Mouse (Mus musculus): ENCODE results near the gene Ifitm3.

GRCm38 (mm10) chr7:140987182-140988138, 23.1 kb downstream of the Ifitm3 start:
- TF ChIP-seq CTCF (IDR thresholded peaks at IDR 0.05; ENCODE audit: low read depth): no peak
- no peak for TF ChIP-seq EP300 (IDR thresholded peaks at IDR 0.05; ENCODE audit: low read depth)

All from liver, embryonic 14.5 days (tissue).